Mouse (Mus musculus) thymus, postnatal 0 days (tissue): Measurements from ENCODE around the gene 1700012P22Rik. TPM values are rescaled to one million over a fixed set of nuclear protein-coding genes. Genes with fewer than 3 reads are reported as not detected.

Experiments used
- polyA plus RNA-seq: library from polyadenylated mRNA; unstranded; fragments of >200 nt; fragmentation: Nextera tagmentation; extraction: Ambion mirVana; gene quantifications from 2 replicates; pipeline ENCODE4 v1.2.1, GENCODE M21; 2015

Gene 1700012P22Rik
- polyA plus RNA-seq, 1 experiment from 2014 or later: not detected

Other genes with a start within 250 kb of the 1700012P22Rik start
- not detected in 2 replicates for gene Oog2, start 248.1 kb downstream of the 1700012P22Rik start, polyA plus RNA-seq
- not detected in 2 replicates for gene C87977, start 225.5 kb downstream of the 1700012P22Rik start, polyA plus RNA-seq
- 0.06 TPM in 1 of 2 replicates, not detected in the other for gene Pramel5, start 158.3 kb downstream of the 1700012P22Rik start, polyA plus RNA-seq
- 0.06 TPM in 1 of 2 replicates, not detected in the other for gene Gm13128, start 108.5 kb downstream of the 1700012P22Rik start, polyA plus RNA-seq
- gene Gm13119, start 80.8 kb downstream of the 1700012P22Rik start, polyA plus RNA-seq: not detected in 2 replicates
- not detected in 2 replicates for gene Pramef20, start 60.8 kb downstream of the 1700012P22Rik start, polyA plus RNA-seq
- gene Pramef12, start 30.3 kb downstream of the 1700012P22Rik start, polyA plus RNA-seq: 0.06 and 0.09 TPM in 2 replicates
- gene Gm9944, start 14.5 kb upstream of the 1700012P22Rik start, polyA plus RNA-seq: not detected in 2 replicates
- not detected in 2 replicates for gene Aadacl3, start 25.0 kb upstream of the 1700012P22Rik start, polyA plus RNA-seq
- gene 9430007A20Rik, start 81.0 kb upstream of the 1700012P22Rik start, polyA plus RNA-seq: not detected in 2 replicates
- gene Gm13124, start 126.4 kb upstream of the 1700012P22Rik start, polyA plus RNA-seq: not detected in 2 replicates
- not detected in 2 replicates for gene Aadacl4, start 174.9 kb upstream of the 1700012P22Rik start, polyA plus RNA-seq
- not detected in 2 replicates for gene Gm436, start 247.6 kb upstream of the 1700012P22Rik start, polyA plus RNA-seq